Mouse (Mus musculus) cerebellum, adult 2 months (tissue): ENCODE results near the gene Ift122. TPM values are rescaled to one million over a fixed set of nuclear protein-coding genes. Genes with fewer than 3 reads are reported as not detected.

Source experiments
- DNase-seq, 2 experiments: peaks; one replicate each; pipeline ENCODE4 v3.0.0; 2021
- H3K27ac ChIP-seq: fragments of 200-500 bp; 2 replicates; pipeline ENCODE4 v1.5.1; 2012; ENCODE audit warnings: low read length, control low read depth, inconsistent platforms; ENCODE audit not compliant: insufficient read depth
- H3K27me3 ChIP-seq: fragments of 200-500 bp; 2 replicates; pipeline ENCODE4 v1.6.1; 2012; ENCODE audit warnings: inconsistent platforms, mild to moderate bottlenecking, low read length, moderate library complexity; ENCODE audit not compliant: control insufficient read depth, insufficient read depth
- H3K4me1 ChIP-seq: fragments of 200-500 bp; 2 replicates; pipeline ENCODE4 v1.6.1; 2011; ENCODE audit warnings: low read length; ENCODE audit not compliant: control insufficient read depth, insufficient read depth
- H3K4me3 ChIP-seq: fragments of 200-500 bp; replicated peaks from 2 replicates; pipeline ENCODE3; 2011; ENCODE audit warnings: mild to moderate bottlenecking, low read depth, low read length, control low read depth; ENCODE audit not compliant: insufficient read depth
- CTCF ChIP-seq: fragments of 200-500 bp; IDR thresholded peaks from 2 replicates; pipeline ENCODE4 v1.5.1; 2011; ENCODE audit warnings: low read depth, mild to moderate bottlenecking, control low read depth, low read length, moderate library complexity, borderline replicate concordance; ENCODE audit not compliant: insufficient read depth
- POLR2A ChIP-seq: fragments of 200-500 bp; IDR thresholded peaks from 2 replicates; pipeline ENCODE4 v1.6.1; 2011; ENCODE audit warnings: low read length, control low read depth, borderline replicate concordance; ENCODE audit not compliant: insufficient read depth
- WGBS: fragments of 180-500 bp; shearing (Covaris S2); methylation state at CpG from one replicate; pipeline ENCODE4 v1.1.7; 2018; 5-methylcytosine and 5-hydroxymethylcytosine counted together
- polyA plus RNA-seq: library from polyadenylated mRNA; depleted of rRNA; stranded (reverse); fragments of >200 nt; gene quantifications from 2 replicates; pipeline ENCODE4 v1.2.3, GENCODE M21; 2012; rRNA removed

The Ift122 gene
- polyA plus RNA-seq: 22.3 TPM in 2 replicates

GRCm38 (mm10) chr6:115853091-115853813 lies at the start of gene Ift122, which contains the start of gene Mbd4:
Gene Ift122 (plus strand): TSS chr6:115853470.
Gene Mbd4 (minus strand): TSS chr6:115853371.
- Histone ChIP-seq H3K27me3 (no peaks in the 10 kb centered on the region), H3K27ac (0 out of 2 replicates have a peak within 1 kb of the TSS, but pooled peaks have one; percentile 19), H3K4me1 (no peaks in the 10 kb centered on the region), H3K4me3 (peak within 1 kb of the TSS; percentile 88)
- peak; percentile 97 to 99 for DNase-seq
- 2% methylated on average over 51 of the region's 51 CpGs for WGBS
- TF ChIP-seq POLR2A (peak; percentile 31; the same call in 1 of the 2 replicates), CTCF (no peak)

- Histone ChIP-seq H3K27ac (no peak overlapping the region), H3K4me1 (peaks cover 12% of the 10 kb centered on the region), H3K27me3 (no peaks in the 10 kb centered on the region), H3K4me3 (no peak overlapping the region)
- DNase-seq: peak; percentile 65 to 76
- 31% methylated on average over 16 of the region's 16 CpGs for WGBS
- TF ChIP-seq CTCF (peak; percentile 75), POLR2A (no peak)
Observed at GRCm38 (mm10) chr6:115803541-115804382, 49.5 kb upstream of the Ift122 start.

GRCm38 (mm10) chr6:115804432-115805192 lies 48.7 kb upstream of the Ift122 start:
- TF ChIP-seq POLR2A: no peak
- TF ChIP-seq CTCF: no peak
- WGBS: 61% methylated on average over 10 of the region's 10 CpGs
- Histone ChIP-seq H3K4me3 (no peak overlapping the region), H3K27ac (no peak overlapping the region), H3K27me3 (no peaks in the 10 kb centered on the region), H3K4me1 (peaks cover 12% of the 10 kb centered on the region)
- DNase-seq: no peak

GRCm38 (mm10) chr6:115807464-115808195 lies 45.6 kb upstream of the Ift122 start:
- Histone ChIP-seq H3K4me1 (peaks cover 12% of the 10 kb centered on the region), H3K27me3 (no peaks in the 10 kb centered on the region), H3K27ac (no peak overlapping the region), H3K4me3 (peak overlapping the region; percentile 71)
- 1% methylated on average over 15 of the region's 15 CpGs for WGBS
- no peak for DNase-seq
- no peak for TF ChIP-seq CTCF

- Histone ChIP-seq H3K4me1 (peaks cover 12% of the 10 kb centered on the region), H3K4me3 (peak overlapping the region; percentile 71), H3K27me3 (no peaks in the 10 kb centered on the region), H3K27ac (peak overlapping the region; percentile 35; the same call in 1 of the 2 replicates)
- TF ChIP-seq CTCF: no peak
- no peak for TF ChIP-seq POLR2A
- under 1% methylated on average over 22 of the region's 22 CpGs for WGBS
- DNase-seq: no peak
Observed at GRCm38 (mm10) chr6:115808196-115808487, 45.1 kb upstream of the Ift122 start.

- H3K27ac ChIP-seq: peak within 1 kb of the TSS; percentile 35; the same call in 1 of the 2 replicates
- peak; percentile 53; the same call in 1 of the 2 replicates for TF ChIP-seq CTCF
- peak; percentile 80 for TF ChIP-seq POLR2A
- 1% methylated on average over 47 of the region's 47 CpGs for WGBS
- peak within 1 kb of the TSS; percentile 71 for H3K4me3 ChIP-seq
- peaks cover 12% of the 10 kb centered on the region for H3K4me1 ChIP-seq
- no peaks in the 10 kb centered on the region for H3K27me3 ChIP-seq
- peak; percentile 89 to 91 for DNase-seq
Observed at GRCm38 (mm10) chr6:115808488-115809231, 44.6 kb upstream of the Ift122 start, which contains the start of gene Rpl32. Gene Rpl32 (minus strand): TSS chr6:115808747.

GRCm38 (mm10) chr6:115811606-115812005 lies 41.7 kb upstream of the Ift122 start:
- Histone ChIP-seq H3K27ac (no peak overlapping the region), H3K27me3 (no peaks in the 10 kb centered on the region), H3K4me1 (peaks cover 7% of the 10 kb centered on the region), H3K4me3 (no peak overlapping the region)
- TF ChIP-seq CTCF: no peak
- TF ChIP-seq POLR2A: no peak
- WGBS: 61% methylated on average over 8 of the region's 8 CpGs
- no peak for DNase-seq
